Mouse (Mus musculus) midbrain, embryonic 11.5 days (tissue): ENCODE results near the gene Aff3. TPM values are rescaled to one million over a fixed set of nuclear protein-coding genes. Genes with fewer than 3 reads are reported as not detected.

Experiments used
- ATAC-seq: fragments of 200-750 bp; cut with Nextera tagmentation; 2 replicates; pipeline ENCODE4 v1.8.0; 2017; ENCODE audit warnings: moderate TSS enrichment, moderate library complexity; ENCODE audit not compliant: low FRiP score
- DNase-seq: peaks from one replicate; pipeline ENCODE4 v3.0.0; 2015; ENCODE audit warnings: low spot score; ENCODE audit errors: missing footprints
- H3K27ac ChIP-seq: fragments of 300-500 bp; sonication (generic); 2 replicates; pipeline ENCODE4 v1.5.1; 2014; ENCODE audit warnings: low read depth, low read length
- H3K27me3 ChIP-seq: fragments of 300-500 bp; sonication (generic); 2 replicates; pipeline ENCODE4 v1.6.1; 2014; ENCODE audit warnings: mild to moderate bottlenecking, low read length, moderate library complexity, mixed read lengths; ENCODE audit not compliant: control insufficient read depth, insufficient read depth
- H3K36me3 ChIP-seq: fragments of 300-500 bp; sonication (generic); 2 replicates; pipeline ENCODE4 v1.6.1; 2014; ENCODE audit warnings: mild to moderate bottlenecking, low read length, moderate library complexity, mixed read lengths; ENCODE audit not compliant: control insufficient read depth, insufficient read depth
- H3K4me1 ChIP-seq: fragments of 300-500 bp; sonication (generic); 2 replicates; pipeline ENCODE4 v1.6.1; 2014; ENCODE audit warnings: low read length; ENCODE audit not compliant: control insufficient read depth, insufficient read depth
- H3K4me2 ChIP-seq: fragments of 300-500 bp; sonication (generic); 2 replicates; pipeline ENCODE4 v1.6.1; 2014; ENCODE audit warnings: mild to moderate bottlenecking, moderate library complexity
- H3K4me3 ChIP-seq: fragments of 300-500 bp; sonication (generic); 2 replicates; pipeline ENCODE4 v1.5.1; 2014; ENCODE audit warnings: low read depth, low read length
- H3K9ac ChIP-seq: fragments of 300-500 bp; sonication (generic); 2 replicates; pipeline ENCODE4 v1.6.1; 2014; ENCODE audit warnings: low read length
- H3K9me3 ChIP-seq: fragments of 300-500 bp; sonication (generic); 2 replicates; pipeline ENCODE4 v1.6.1; 2016; ENCODE audit warnings: low read length; ENCODE audit not compliant: control insufficient read depth
- WGBS: fragments of 180-500 bp; shearing (Covaris S2); extraction: QIAGEN DNeasy Blood & Tissue Kit; methylation state at CpG from one replicate; pipeline ENCODE4 v1.1.7; 2014; 5-methylcytosine and 5-hydroxymethylcytosine counted together
- polyA plus RNA-seq: library from polyadenylated mRNA; unstranded; fragments of >200 nt; fragmentation: Nextera tagmentation; extraction: Ambion mirVana; gene quantifications from 2 replicates; pipeline ENCODE4 v1.2.1, GENCODE M21; 2014

The Aff3 gene
- polyA plus RNA-seq, 1 experiment from 2014 or later, result 16.3 TPM

GRCm38 (mm10) chr1:38320971-38321305, 343.8 kb downstream of the Aff3 start:
- H3K4me2 ChIP-seq, result no peak overlapping the region
- no peak overlapping the region for H3K27ac ChIP-seq
- no peaks in the 10 kb centered on the region for H3K9me3 ChIP-seq
- no peak overlapping the region for H3K4me3 ChIP-seq
- H3K9ac ChIP-seq, result no peak overlapping the region
- ATAC-seq (no peak), DNase-seq (no peak)
- H3K27me3 ChIP-seq, result no peaks in the 10 kb centered on the region
- H3K4me1 ChIP-seq, result no peaks in the 10 kb centered on the region
- 93% methylated on average over 2 of the region's 2 CpGs for WGBS
- H3K36me3 ChIP-seq, result no peaks in the 10 kb centered on the region

DNA sequence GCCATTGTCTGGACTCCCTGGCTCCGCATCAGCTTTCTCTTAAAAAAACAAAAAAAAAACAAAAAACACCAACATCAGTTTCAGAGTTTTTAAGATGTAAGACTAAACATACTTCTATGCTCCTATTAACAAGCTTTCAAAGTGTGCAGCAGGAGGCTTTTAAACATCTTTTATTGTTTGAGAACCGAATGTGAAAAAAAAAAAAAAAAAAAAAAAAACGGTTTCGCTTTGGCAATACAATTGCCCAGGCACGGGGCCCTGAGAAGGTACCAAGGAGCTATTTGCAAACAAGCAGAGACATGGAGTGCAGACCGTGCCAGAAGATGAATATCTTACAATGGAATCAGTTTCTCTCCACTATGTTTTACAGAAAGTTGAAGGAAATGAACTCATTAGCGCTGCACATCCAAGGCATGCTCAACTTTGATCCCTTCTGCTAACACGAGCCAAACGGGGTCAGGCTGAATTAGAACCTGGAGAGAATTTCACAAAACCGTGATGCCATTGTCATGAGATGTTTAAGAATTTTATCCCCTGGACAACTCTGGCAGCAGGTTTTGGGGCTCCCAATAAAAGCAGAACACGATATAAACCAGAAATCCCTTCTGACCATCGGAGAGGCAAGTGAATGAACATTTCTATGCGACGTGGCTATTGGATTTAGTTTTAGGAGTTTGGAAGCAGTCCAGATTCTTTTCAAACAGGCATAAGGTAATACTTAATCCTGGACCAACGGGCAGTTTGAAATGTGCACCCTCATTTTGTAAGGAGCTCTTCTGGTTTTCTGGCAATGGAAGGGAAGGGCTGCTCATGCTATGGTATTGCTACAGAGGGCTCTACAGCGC, 344.4 kb downstream of the Aff3 start:
- no peaks in the 10 kb centered on the region for H3K4me1 ChIP-seq
- H3K9me3 ChIP-seq, result no peaks in the 10 kb centered on the region
- H3K27me3 ChIP-seq, result no peaks in the 10 kb centered on the region
- WGBS, result 77% methylated on average over 16 of the region's 16 CpGs
- no peak overlapping the region for H3K27ac ChIP-seq
- no peaks in the 10 kb centered on the region for H3K36me3 ChIP-seq
- no peak overlapping the region for H3K9ac ChIP-seq
- DNase-seq, result peak; percentile 69
- no peak overlapping the region for H3K4me3 ChIP-seq
- no peak overlapping the region for H3K4me2 ChIP-seq
- no peak for ATAC-seq

- H3K27me3 ChIP-seq, result no peaks in the 10 kb centered on the region
- no peak overlapping the region for H3K4me3 ChIP-seq
- H3K4me1 ChIP-seq, result no peaks in the 10 kb centered on the region
- H3K9me3 ChIP-seq, result no peaks in the 10 kb centered on the region
- H3K4me2 ChIP-seq, result no peak overlapping the region
- ATAC-seq (no peak), DNase-seq (peak; percentile 60)
- no peak overlapping the region for H3K27ac ChIP-seq
- H3K36me3 ChIP-seq, result no peaks in the 10 kb centered on the region
- 90% methylated on average over 2 of the region's 2 CpGs for WGBS
- no peak overlapping the region for H3K9ac ChIP-seq
These were observed 346.1 kb downstream of the Aff3 start for GRCm38 (mm10) chr1:38318614-38319013.

- Histone ChIP-seq H3K27me3 (no peaks in the 10 kb centered on the region), H3K36me3 (no peaks in the 10 kb centered on the region), H3K9me3 (no peaks in the 10 kb centered on the region), H3K4me3 (no peak overlapping the region), H3K9ac (no peak overlapping the region), H3K4me1 (no peaks in the 10 kb centered on the region), H3K27ac (no peak overlapping the region), H3K4me2 (no peak overlapping the region)
- WGBS, result 86% methylated on average over 4 of the region's 4 CpGs
- DNase-seq (no peak), ATAC-seq (no peak)
These were observed 348.8 kb downstream of the Aff3 start for GRCm38 (mm10) chr1:38315992-38316391.

DNA sequence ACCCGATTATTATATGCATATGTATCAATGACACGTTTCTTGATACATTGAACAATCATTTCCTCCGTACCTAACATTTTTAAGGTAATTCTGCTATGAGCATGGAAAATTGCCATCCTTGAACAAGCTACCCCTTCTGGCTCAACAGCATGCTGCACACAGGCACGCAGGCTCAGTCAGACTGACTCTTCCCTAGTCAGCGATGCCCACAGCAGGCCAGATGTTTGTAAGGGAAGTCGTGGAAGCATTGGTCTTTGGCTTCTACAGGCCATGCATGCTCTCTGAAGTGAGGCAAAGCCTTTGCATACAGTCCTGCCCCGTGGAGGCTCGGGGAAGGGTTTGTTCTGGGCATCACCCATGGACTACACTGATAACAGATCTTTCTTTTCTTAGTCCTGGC, 354.3 kb downstream of the Aff3 start:
- Histone ChIP-seq H3K9ac (no peak overlapping the region), H3K27me3 (no peaks in the 10 kb centered on the region), H3K4me2 (no peak overlapping the region), H3K9me3 (no peaks in the 10 kb centered on the region), H3K4me3 (no peak overlapping the region), H3K36me3 (no peaks in the 10 kb centered on the region), H3K4me1 (no peaks in the 10 kb centered on the region), H3K27ac (no peak overlapping the region)
- DNase-seq, result no peak
- WGBS, result 91% methylated on average over 8 of the region's 8 CpGs
- ATAC-seq, result no peak

DNA sequence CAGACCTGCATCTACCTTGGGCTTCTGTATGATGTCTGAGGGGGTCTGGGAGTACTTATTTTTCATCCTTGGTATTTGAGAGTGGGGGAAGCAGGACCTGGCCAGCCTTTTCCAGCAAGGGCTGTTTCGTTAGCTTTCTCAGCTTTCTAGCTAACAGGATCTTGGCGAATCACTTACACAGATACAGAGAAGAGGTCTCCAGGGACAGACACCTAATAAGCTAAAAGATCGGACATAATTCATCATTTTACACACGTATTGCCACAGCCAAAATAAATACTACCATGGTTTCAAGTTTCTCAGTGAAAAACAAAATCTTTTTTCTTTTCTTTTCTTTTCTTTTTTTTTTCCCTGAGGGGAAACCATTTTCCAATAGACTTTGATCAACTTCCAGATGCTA, 354.7 kb downstream of the Aff3 start:
- Histone ChIP-seq H3K27ac (no peak overlapping the region), H3K4me2 (no peak overlapping the region), H3K27me3 (no peaks in the 10 kb centered on the region), H3K4me1 (no peaks in the 10 kb centered on the region), H3K4me3 (no peak overlapping the region), H3K9ac (no peak overlapping the region), H3K9me3 (no peaks in the 10 kb centered on the region), H3K36me3 (no peaks in the 10 kb centered on the region)
- no peak for ATAC-seq
- no peak for DNase-seq
- 92% methylated on average over 4 of the region's 4 CpGs for WGBS

GRCm38 (mm10) chr1:38309341-38309740, 355.4 kb downstream of the Aff3 start:
- no peak overlapping the region for H3K27ac ChIP-seq
- WGBS, result 92% methylated on average over 8 of the region's 8 CpGs
- H3K36me3 ChIP-seq, result no peaks in the 10 kb centered on the region
- DNase-seq (no peak), ATAC-seq (no peak)
- H3K9ac ChIP-seq, result no peak overlapping the region
- H3K4me2 ChIP-seq, result no peak overlapping the region
- H3K9me3 ChIP-seq, result no peaks in the 10 kb centered on the region
- no peak overlapping the region for H3K4me3 ChIP-seq
- no peaks in the 10 kb centered on the region for H3K4me1 ChIP-seq
- no peaks in the 10 kb centered on the region for H3K27me3 ChIP-seq

- no peak overlapping the region for H3K4me3 ChIP-seq
- no peaks in the 10 kb centered on the region for H3K4me1 ChIP-seq
- ATAC-seq (no peak), DNase-seq (no peak)
- no peaks in the 10 kb centered on the region for H3K27me3 ChIP-seq
- no peak overlapping the region for H3K9ac ChIP-seq
- H3K36me3 ChIP-seq, result no peaks in the 10 kb centered on the region
- no peak overlapping the region for H3K4me2 ChIP-seq
- H3K27ac ChIP-seq, result no peak overlapping the region
- no peaks in the 10 kb centered on the region for H3K9me3 ChIP-seq
- 79% methylated on average over 3 of the region's 3 CpGs for WGBS
These were observed 356.1 kb downstream of the Aff3 start for GRCm38 (mm10) chr1:38308705-38308996.

GRCm38 (mm10) chr1:38307821-38308704, 356.7 kb downstream of the Aff3 start:
- Histone ChIP-seq H3K4me3 (no peak overlapping the region), H3K36me3 (no peaks in the 10 kb centered on the region), H3K27ac (no peak overlapping the region), H3K9ac (no peak overlapping the region), H3K4me2 (no peak overlapping the region), H3K4me1 (no peaks in the 10 kb centered on the region), H3K27me3 (no peaks in the 10 kb centered on the region), H3K9me3 (no peaks in the 10 kb centered on the region)
- no peak for DNase-seq
- no peak for ATAC-seq
- 80% methylated on average over 7 of the region's 7 CpGs for WGBS
